Mouse (Mus musculus) embryonic facial prominence, embryonic 15.5 days (tissue): ENCODE data around the gene Sntb2. TPM values are rescaled to one million over a fixed set of nuclear protein-coding genes. Genes with fewer than 3 reads are reported as not detected.

Experiments used
- ATAC-seq: fragments of 200-750 bp; cut with Nextera tagmentation; 2 replicates; pipeline ENCODE4 v1.8.0; 2017; ENCODE audit warnings: low read depth, moderate TSS enrichment; ENCODE audit not compliant: insufficient number of reproducible peaks, low FRiP score, low TSS enrichment
- H3K27ac ChIP-seq: fragments of 300-500 bp; sonication (generic); replicated peaks from 2 replicates; pipeline ENCODE4 v1.5.1; 2015; ENCODE audit warnings: mild to moderate bottlenecking, inconsistent platforms
- H3K27me3 ChIP-seq: fragments of 300-500 bp; sonication (generic); 2 replicates; pipeline ENCODE4 v1.6.1; 2015; ENCODE audit warnings: inconsistent platforms
- H3K36me3 ChIP-seq: fragments of 300-500 bp; sonication (generic); 2 replicates; pipeline ENCODE4 v1.6.1; 2015; ENCODE audit warnings: mild to moderate bottlenecking, inconsistent platforms
- H3K4me1 ChIP-seq: fragments of 300-500 bp; sonication (generic); 2 replicates; pipeline ENCODE4 v1.6.1; 2015; ENCODE audit warnings: inconsistent platforms
- H3K4me2 ChIP-seq: fragments of 300-500 bp; sonication (generic); replicated peaks from 2 replicates; pipeline ENCODE4 v1.6.1; 2015; ENCODE audit warnings: mild to moderate bottlenecking, inconsistent platforms
- H3K4me3 ChIP-seq: fragments of 300-500 bp; sonication (generic); replicated peaks from 2 replicates; pipeline ENCODE4 v1.5.1; 2015; ENCODE audit warnings: mild to moderate bottlenecking, inconsistent platforms
- H3K9ac ChIP-seq: fragments of 300-500 bp; sonication (generic); 2 replicates; pipeline ENCODE4 v1.6.1; 2015; ENCODE audit warnings: inconsistent platforms
- H3K9me3 ChIP-seq: fragments of 300-500 bp; sonication (generic); replicated peaks from 2 replicates; pipeline ENCODE4 v1.6.1; 2016; ENCODE audit warnings: inconsistent platforms
- WGBS: fragments of 180-500 bp; shearing (Covaris S2); methylation state at CpG from one replicate; pipeline ENCODE4 v1.1.7; 2015; 5-methylcytosine and 5-hydroxymethylcytosine counted together
- polyA plus RNA-seq: library from polyadenylated mRNA; unstranded; fragments of >200 nt; fragmentation: Nextera tagmentation; extraction: Ambion mirVana; gene quantifications from 2 replicates; pipeline ENCODE4 v1.2.1, GENCODE M21; 2015

The Sntb2 gene
- 18.3 and 21.6 TPM in 2 replicates for polyA plus RNA-seq

DNA sequence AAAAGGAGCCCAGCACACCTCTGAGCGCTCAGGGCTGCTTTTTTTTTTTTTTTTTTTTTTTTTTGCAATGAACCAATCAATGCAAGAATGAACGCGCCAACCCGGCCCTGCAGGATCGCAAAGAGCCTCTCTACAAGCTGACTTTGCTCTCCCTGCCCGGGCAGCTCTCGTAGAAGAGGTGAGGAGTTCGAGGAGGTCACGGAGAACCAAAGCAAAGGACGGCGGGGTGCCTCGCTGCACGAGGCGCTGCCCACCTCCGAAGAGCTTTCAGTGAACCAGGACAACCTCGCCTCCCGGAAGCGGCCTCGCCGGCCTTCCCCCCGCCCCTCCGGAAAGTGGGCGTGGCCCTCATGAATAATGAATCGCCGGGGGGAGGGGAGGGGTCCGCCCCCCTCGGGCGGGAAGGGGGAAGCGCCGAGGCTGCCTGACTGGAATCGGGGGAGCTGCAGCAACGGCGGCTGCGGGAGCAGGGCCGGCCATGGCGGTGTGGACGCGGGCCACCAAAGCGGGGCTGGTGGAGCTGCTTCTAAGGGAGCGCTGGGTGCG lies at the start of gene Sntb2:
Gene Sntb2 (plus strand): TSS at position 427 of the 546 bp plus-strand sequence.
- Histone ChIP-seq H3K36me3 (no peaks in the 10 kb centered on the region), H3K4me3 (peak within 1 kb of the TSS; percentile 96), H3K4me1 (peaks cover 38% of the 10 kb centered on the region), H3K27me3 (no peaks in the 10 kb centered on the region), H3K9ac (peak within 1 kb of the TSS; percentile 85), H3K9me3 (no peaks in the 10 kb centered on the region), H3K4me2 (peak within 1 kb of the TSS; percentile 64), H3K27ac (peak within 1 kb of the TSS; percentile 89)
- under 1% methylated on average over 37 of the region's 41 CpGs for WGBS
- peak; percentile 86 for ATAC-seq

DNA sequence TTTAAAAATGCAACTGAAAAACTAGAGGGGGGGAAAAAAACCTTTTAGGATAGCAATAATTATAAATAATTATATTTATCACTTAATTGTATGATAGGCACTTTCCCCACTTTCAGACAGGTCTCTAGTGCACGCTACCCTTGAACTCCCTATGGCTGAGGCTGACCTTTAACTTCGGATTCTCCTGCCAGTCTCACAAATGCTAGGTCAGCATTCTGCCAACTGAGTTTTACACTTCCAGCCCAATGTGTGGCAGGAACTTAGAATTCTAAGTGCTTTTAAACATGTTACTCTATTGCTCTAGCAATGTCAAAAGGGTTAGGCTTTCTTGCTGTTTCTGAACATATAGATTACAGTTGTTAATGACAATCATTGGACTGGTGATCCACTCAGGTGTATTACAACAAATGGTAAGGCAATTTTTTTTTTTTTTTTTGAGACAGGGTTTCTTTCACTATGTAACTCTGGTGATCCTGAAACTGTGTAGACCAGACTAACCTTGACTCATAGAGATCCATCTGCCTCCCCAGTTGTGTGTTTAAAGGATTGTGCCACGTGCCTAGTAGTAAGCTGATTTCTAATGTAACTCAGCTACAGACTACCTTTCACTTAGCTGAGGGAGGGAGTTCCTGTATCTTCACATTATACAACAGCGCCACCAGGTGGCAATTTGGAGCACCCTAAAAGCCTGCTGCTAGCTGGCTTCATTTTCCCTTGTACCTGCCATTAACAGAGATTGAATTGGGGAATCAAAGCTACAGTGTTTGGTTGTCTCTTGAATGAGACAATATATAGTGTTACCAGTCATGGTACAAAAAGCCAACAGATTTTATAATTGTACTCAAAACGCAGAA lies 48.0 kb upstream of the Sntb2 start:
- H3K27ac ChIP-seq: no peak overlapping the region
- H3K9me3 ChIP-seq: no peaks in the 10 kb centered on the region
- 39% methylated on average over 5 of the region's 5 CpGs for WGBS
- ATAC-seq: no peak
- peaks cover 38% of the 10 kb centered on the region for H3K36me3 ChIP-seq
- H3K4me3 ChIP-seq: no peak overlapping the region
- no peak overlapping the region for H3K4me2 ChIP-seq
- peaks cover 6% of the 10 kb centered on the region; the same call in 1 of the 2 replicates for H3K4me1 ChIP-seq
- H3K9ac ChIP-seq: no peak overlapping the region
- H3K27me3 ChIP-seq: no peaks in the 10 kb centered on the region

DNA sequence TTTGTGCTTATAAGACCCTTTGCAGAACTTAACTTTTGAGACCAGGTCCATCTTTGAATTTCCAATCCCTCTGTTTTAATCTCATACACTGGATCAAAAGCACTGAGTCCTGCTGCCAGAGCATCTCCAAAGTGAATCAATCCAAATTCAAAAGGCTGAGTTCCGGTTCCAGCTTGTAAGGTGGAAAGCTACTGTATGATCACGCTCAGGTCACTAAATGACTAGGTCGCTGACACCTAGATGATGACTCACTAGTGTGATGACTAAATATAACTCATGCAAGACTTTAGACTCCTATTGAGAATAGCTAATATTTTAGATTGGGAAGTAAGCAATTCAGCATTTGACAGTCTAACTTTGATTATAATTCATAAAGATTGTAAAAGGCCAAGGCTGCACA lies 46.7 kb upstream of the Sntb2 start:
- Histone ChIP-seq H3K27ac (0 out of 2 replicates have a peak overlapping the region, but pooled peaks have one; percentile 1), H3K36me3 (peaks cover 26% of the 10 kb centered on the region), H3K4me3 (no peak overlapping the region), H3K9ac (no peak overlapping the region), H3K4me2 (no peak overlapping the region), H3K27me3 (no peaks in the 10 kb centered on the region), H3K4me1 (peaks cover 6% of the 10 kb centered on the region; the same call in 1 of the 2 replicates), H3K9me3 (no peaks in the 10 kb centered on the region)
- no peak for ATAC-seq
- 84% methylated on average over 3 of the region's 3 CpGs for WGBS

DNA sequence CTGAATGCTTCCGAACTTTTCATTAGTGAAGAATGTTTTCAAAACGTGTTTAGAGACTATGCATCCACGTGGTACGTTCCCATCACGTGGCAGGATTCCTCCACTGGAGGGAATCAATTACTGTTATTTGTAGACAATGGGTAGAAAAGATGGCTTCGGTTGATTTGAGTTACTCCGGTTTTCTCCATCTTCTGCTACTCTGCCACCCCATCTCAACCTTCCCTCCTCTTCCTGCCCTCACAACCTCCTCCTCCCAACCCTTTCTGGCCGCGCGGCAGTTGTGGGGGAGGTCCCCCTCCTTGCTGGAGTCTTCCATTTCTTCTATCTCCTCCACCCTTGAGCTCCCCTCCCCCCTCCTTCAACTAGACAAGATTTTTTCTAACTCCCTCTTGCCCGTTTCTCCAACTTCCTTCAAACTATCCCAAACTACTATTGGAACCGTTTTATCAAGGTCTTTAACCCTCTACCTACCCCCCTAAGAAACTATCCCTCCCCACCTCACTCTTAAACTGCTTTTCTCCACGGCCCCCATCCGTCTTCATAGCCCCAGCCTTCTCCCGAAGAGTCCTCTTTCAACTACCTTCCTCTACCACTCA lies 43.2 kb upstream of the Sntb2 start:
- Histone ChIP-seq H3K9me3 (no peaks in the 10 kb centered on the region), H3K9ac (peak overlapping the region; percentile 93), H3K27me3 (no peaks in the 10 kb centered on the region), H3K36me3 (peaks cover 24% of the 10 kb centered on the region), H3K4me3 (peak overlapping the region; percentile 89), H3K27ac (peak overlapping the region; percentile 95), H3K4me1 (peaks cover 16% of the 10 kb centered on the region), H3K4me2 (peak overlapping the region; percentile 61)
- WGBS: under 1% methylated on average over 15 of the region's 15 CpGs
- no peak for ATAC-seq

DNA sequence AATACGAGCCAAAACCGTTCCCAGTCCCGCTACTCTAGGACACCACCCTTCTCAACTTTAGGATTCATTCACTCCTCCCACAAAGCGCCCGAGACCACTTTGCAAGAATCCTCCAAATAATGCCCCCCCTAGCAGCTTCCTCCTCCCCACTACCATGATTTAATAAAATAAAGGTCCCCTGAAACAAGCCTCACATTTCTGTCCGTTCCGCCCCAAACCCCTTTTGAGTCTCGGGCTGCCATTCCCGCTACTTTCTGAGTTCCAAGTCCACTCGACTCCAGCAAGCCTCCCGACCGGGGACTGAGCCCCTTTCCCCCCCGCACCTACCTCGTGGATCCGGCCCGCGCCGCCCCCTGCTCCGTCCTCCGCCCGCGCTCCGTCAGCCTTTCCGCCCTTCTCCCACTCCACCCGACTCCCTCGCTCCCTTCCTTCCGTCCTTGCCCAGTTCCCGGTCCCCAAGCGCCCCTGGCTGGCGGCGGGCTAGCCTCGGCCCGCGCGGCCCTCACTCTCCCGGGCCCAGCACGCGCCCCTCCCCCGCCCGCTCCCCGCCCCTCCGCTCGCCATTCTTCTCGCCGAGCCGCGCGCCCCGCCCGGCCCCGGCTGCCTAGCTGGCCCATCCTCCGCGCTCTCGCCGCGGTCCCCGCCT lies 42.6 kb upstream of the Sntb2 start:
- no peaks in the 10 kb centered on the region for H3K9me3 ChIP-seq
- WGBS: under 1% methylated on average over 57 of the region's 57 CpGs
- peak overlapping the region; percentile 89 for H3K4me3 ChIP-seq
- ATAC-seq: peak; percentile 85
- peaks cover 16% of the 10 kb centered on the region for H3K4me1 ChIP-seq
- H3K27me3 ChIP-seq: no peaks in the 10 kb centered on the region
- H3K9ac ChIP-seq: peak overlapping the region; percentile 93
- peak overlapping the region; percentile 95 for H3K27ac ChIP-seq
- H3K4me2 ChIP-seq: peak overlapping the region; percentile 61
- peaks cover 29% of the 10 kb centered on the region for H3K36me3 ChIP-seq

DNA sequence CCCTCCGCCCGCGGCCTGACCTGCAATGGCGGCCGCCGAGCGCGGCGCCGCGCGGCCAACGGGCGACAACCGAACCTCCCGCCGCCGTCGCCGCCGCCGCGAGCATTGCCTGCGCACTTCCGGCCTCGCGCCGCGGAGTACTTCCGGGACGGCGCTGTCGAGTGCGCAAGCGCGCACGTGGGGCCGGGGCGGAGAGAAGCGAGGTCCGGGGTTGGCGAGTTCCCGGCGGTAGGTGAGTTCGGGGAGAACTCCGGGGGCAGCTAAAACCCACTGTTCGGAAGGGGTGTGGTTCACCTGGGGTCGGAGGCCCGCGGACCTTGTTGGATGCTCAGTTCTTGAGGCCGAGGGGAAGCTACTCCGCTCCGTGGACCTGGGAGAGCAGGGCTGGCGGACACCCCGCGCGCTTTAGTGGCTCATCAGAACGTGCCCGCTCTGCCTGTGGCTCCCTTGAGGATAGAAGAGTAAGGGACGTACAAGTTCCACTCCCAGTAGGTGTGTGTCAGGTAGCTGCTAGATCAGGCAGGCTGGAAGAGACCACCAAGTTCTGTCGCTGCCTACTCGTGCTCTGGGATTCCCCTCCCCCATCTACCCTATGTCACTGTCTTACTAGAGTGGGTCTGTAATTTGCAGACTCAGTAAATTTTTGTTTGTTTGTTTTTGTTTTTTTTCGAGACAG lies 41.9 kb upstream of the Sntb2 start, which contains the start of gene Utp4:
Gene Utp4 (plus strand): TSS at position 156 of the 676 bp plus-strand sequence.
- Histone ChIP-seq H3K9ac (peak within 1 kb of the TSS; percentile 93), H3K9me3 (no peaks in the 10 kb centered on the region), H3K27ac (peak within 1 kb of the TSS; percentile 95), H3K4me3 (peak within 1 kb of the TSS; percentile 89), H3K4me1 (peaks cover 16% of the 10 kb centered on the region), H3K4me2 (peak within 1 kb of the TSS; percentile 61), H3K36me3 (peaks cover 35% of the 10 kb centered on the region), H3K27me3 (no peaks in the 10 kb centered on the region)
- under 1% methylated on average over 63 of the region's 63 CpGs for WGBS
- peak; percentile 92 for ATAC-seq

DNA sequence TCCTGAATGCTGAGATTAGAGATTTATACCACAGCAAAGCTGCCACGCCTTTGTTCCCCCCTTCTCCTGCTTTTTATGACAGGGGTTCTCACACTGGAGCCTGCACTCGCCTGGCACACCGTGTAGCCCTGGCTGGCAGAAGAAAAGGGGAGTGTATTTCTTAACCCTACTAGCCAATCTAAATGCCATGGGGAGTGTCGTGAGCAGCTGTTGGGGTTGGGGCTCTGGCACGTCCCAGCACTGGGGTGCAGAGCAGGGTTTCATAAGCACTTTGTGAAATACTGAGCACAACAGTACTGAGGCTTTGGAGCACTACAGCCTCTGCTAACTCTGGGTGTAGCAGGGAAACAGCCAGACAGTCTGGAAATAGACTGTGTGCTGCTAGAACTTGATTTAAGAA lies 36.1 kb upstream of the Sntb2 start:
- ATAC-seq: no peak
- Histone ChIP-seq H3K4me1 (peaks cover 4% of the 10 kb centered on the region), H3K27me3 (no peaks in the 10 kb centered on the region), H3K36me3 (peaks cover 93% of the 10 kb centered on the region), H3K4me3 (no peak overlapping the region), H3K9ac (no peak overlapping the region), H3K27ac (no peak overlapping the region), H3K9me3 (no peaks in the 10 kb centered on the region), H3K4me2 (no peak overlapping the region)
- WGBS: 85% methylated on average over 5 of the region's 5 CpGs

DNA sequence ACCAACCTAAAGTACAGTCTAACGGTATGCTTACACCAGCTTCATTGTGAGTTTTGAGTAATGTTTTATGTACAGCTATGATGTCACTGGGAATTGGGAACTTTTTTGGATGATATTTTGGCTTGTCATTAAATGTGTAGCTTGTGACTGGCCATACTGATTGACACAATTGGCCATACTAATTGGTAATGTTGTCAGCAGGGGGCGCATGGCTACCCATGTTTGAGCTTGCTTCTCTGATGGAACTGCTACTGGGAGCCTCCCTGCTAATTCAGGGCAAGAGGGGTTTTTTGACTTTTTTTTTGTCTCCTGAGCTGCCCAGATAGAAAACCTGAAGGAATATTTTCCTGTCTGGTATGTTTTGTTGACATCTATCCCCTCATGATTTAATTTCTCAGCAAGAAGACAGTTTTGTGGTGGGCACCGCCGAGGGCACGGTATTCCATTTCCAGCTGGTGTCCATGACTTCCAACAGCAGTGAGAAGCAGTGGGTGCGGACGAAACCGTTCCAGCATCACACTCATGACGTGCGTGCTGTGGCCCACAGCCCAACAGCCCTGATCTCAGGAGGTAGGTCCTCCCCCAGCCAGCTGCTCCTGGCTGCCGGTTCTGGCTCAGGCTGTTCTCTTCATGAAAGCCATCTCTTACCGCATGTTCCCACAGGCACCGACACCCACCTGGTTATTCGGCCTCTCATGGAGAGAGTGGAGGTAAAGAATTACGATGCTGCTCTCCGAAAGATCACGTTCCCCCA lies 29.6 kb upstream of the Sntb2 start:
- 92% methylated on average over 17 of the region's 17 CpGs for whole genome bisulfite sequencing
- Histone ChIP-seq H3K9ac (no peak overlapping the region), H3K9me3 (no peaks in the 10 kb centered on the region), H3K4me3 (no peak overlapping the region), H3K4me2 (no peak overlapping the region), H3K4me1 (no peaks in the 10 kb centered on the region), H3K27ac (no peak overlapping the region), H3K36me3 (peaks cover 86% of the 10 kb centered on the region), H3K27me3 (no peaks in the 10 kb centered on the region)
- ATAC-seq: no peak

DNA sequence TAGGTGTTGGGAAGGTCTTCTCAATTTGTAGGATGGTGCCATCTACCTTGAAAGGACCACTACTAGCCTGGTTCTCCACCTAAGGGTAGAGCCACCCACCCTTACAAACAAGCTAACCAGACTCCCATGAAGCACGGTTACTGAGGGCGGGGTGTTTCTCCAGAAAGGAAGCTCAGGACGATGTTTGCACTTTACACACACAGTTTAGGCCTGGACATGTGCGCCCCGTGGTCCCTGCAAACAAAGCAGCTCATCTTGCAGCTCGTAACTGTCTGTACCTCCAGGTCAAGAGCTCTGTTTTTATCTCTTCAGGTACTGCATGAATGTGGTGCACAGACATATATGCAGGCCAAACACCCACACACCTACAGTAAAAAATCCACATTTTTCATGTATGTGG lies 28.9 kb upstream of the Sntb2 start:
- no peaks in the 10 kb centered on the region for H3K27me3 ChIP-seq
- peaks cover 85% of the 10 kb centered on the region for H3K36me3 ChIP-seq
- H3K27ac ChIP-seq: no peak overlapping the region
- no peaks in the 10 kb centered on the region for H3K9me3 ChIP-seq
- H3K9ac ChIP-seq: no peak overlapping the region; the same call in 1 of the 2 replicates
- 92% methylated on average over 6 of the region's 6 CpGs for WGBS
- ATAC-seq: no peak
- H3K4me2 ChIP-seq: no peak overlapping the region
- no peak overlapping the region for H3K4me3 ChIP-seq
- H3K4me1 ChIP-seq: no peaks in the 10 kb centered on the region

DNA sequence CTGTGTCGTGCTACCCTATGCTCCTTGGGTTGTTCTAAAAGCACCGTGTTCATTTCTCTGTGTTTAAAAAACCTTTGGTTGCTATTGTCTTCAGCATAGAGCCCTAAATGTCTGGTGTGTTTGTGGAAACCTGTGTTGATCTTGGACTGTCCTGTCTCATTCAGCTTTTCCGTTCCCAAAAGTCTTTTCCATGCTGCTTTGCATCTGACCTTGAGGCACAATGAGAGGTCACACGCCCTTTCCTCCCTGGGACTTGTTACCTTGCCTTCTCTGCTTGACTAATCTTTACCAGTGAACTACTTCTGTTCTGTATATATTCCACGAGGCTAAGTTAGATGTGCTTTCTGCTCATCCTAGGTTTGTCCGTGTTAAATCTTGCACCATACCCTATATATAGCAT lies 28.1 kb upstream of the Sntb2 start:
- 86% methylated on average over 6 of the region's 6 CpGs for WGBS
- H3K36me3 ChIP-seq: peaks cover 84% of the 10 kb centered on the region
- no peak overlapping the region for H3K9ac ChIP-seq
- no peaks in the 10 kb centered on the region for H3K9me3 ChIP-seq
- H3K4me3 ChIP-seq: no peak overlapping the region
- H3K4me2 ChIP-seq: no peak overlapping the region
- no peak for ATAC-seq
- no peak overlapping the region for H3K27ac ChIP-seq
- no peaks in the 10 kb centered on the region for H3K27me3 ChIP-seq
- H3K4me1 ChIP-seq: no peaks in the 10 kb centered on the region
